Mouse (Mus musculus) layer of hippocampus, postnatal 14 days (tissue): ENCODE measurements around the gene Lin28b. TPM values are rescaled to one million over a fixed set of nuclear protein-coding genes. Genes with fewer than 3 reads are reported as not detected.
A peak's percentile ranks its signal among the peaks of the same experiment; 100 is the strongest.
"Not testable (repeated sequence)": the region's sequence is repeated elsewhere in the genome, so short reads cannot be mapped to it uniquely, and the experiment has no call there.

ENCODE experiments used
- DNase-seq, 2 experiments: peaks; one replicate each; pipeline ENCODE4 v3.0.0; 2021 to 2022; ENCODE audit warnings: low spot score in 2 of 2, mixed read lengths in 1 of 2
- total RNA-seq, 2 experiments: library from RNA; stranded (reverse); gene quantifications; 2 replicates each; pipeline ENCODE4 v1.2.3; 2021

The Lin28b gene
- total RNA-seq, 2 experiments from 2014 or later: 1.1 to 1.6 TPM

- no peak for DNase-seq
Observed at GRCm38 (mm10) chr10:45412144-45412543, 74.1 kb downstream of the Lin28b start.

- no peak for DNase-seq
Observed at GRCm38 (mm10) chr10:45411741-45412140, 74.5 kb downstream of the Lin28b start.

GRCm38 (mm10) chr10:45410624-45411341 is 75.4 kb downstream of the Lin28b start:
- no peak for DNase-seq

GRCm38 (mm10) chr10:45399702-45400243 is 86.4 kb downstream of the Lin28b start:
- DNase-seq: no peak

GRCm38 (mm10) chr10:45398211-45398610 is 88.0 kb downstream of the Lin28b start:
- DNase-seq: no peak

GRCm38 (mm10) chr10:45382637-45382958 is 103.6 kb downstream of the Lin28b start:
- no peak for DNase-seq

- peak in 1 of 2 experiments; percentile 26 for DNase-seq
Observed at GRCm38 (mm10) chr10:45381937-45382636, 104.1 kb downstream of the Lin28b start.

GRCm38 (mm10) chr10:45378269-45378668 is 107.9 kb downstream of the Lin28b start:
- no peak for DNase-seq

- peak; percentile 50 to 85 for DNase-seq
Observed at GRCm38 (mm10) chr10:45372994-45373692, 113.1 kb downstream of the Lin28b start.

GRCm38 (mm10) chr10:45370545-45370944 is 115.7 kb downstream of the Lin28b start:
- DNase-seq: no peak

- no peak for DNase-seq
Observed at GRCm38 (mm10) chr10:45369639-45370038, 116.6 kb downstream of the Lin28b start.

GRCm38 (mm10) chr10:45366987-45367705 is 119.0 kb downstream of the Lin28b start:
- DNase-seq: no peak

- DNase-seq: no peak
Observed at GRCm38 (mm10) chr10:45363396-45363795, 122.8 kb downstream of the Lin28b start.

GRCm38 (mm10) chr10:45356091-45356490 is 130.1 kb downstream of the Lin28b start:
- DNase-seq: no peak

GRCm38 (mm10) chr10:45348143-45348542 is 138.1 kb downstream of the Lin28b start:
- DNase-seq: not testable (repeated sequence)

- DNase-seq: no peak
Observed at GRCm38 (mm10) chr10:45345217-45345616, 141.0 kb downstream of the Lin28b start.

- DNase-seq: no peak
Observed at GRCm38 (mm10) chr10:45344381-45344780, 141.8 kb downstream of the Lin28b start.

GRCm38 (mm10) chr10:45339106-45339505 is 147.1 kb downstream of the Lin28b start:
- no peak for DNase-seq

GRCm38 (mm10) chr10:45335434-45336422 is 150.5 kb downstream of the Lin28b start, which contains the start of gene Bves:
TSS of gene Bves (plus strand) at chr10:45335772.
- peak; percentile 28 to 47 for DNase-seq

GRCm38 (mm10) chr10:45334925-45335324 is 151.3 kb downstream of the Lin28b start:
- no peak for DNase-seq
